Mouse (Mus musculus): ENCODE data around the gene Prss33. TPM values are rescaled to one million over a fixed set of nuclear protein-coding genes. Genes with fewer than 3 reads are reported as not detected.

Prss33 gene
- polyA plus RNA-seq, 1 experiment from 2014 or later = not detected

DNA sequence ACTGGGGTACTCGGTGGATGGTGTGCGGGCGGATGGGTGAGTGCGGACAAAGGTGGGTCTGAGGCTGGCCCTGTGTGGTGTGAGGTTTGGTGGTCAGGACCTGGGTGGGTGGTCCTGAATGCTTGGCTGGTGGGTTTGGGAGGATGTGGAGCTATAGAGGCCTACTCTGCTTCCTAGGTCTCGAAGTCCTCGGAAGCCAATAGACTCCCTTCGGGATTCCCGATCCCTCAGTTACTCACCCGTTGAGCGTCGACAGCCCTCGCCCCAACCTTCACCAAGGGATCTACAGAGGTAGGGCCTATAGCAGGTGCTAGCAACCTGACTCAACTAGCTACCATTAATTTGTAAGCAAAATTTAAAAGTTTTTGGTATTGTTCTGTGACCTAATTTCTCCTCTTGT is 12.2 kb downstream of the Prss33 start:
- H3K27ac ChIP-seq (replicated peaks) = no peak overlapping the region
- H3K9me3 ChIP-seq (replicated peaks) = peaks cover 4% of the 10 kb centered on the region; the same call in 1 of the 2 replicates
- H3K4me1 ChIP-seq (replicated peaks) = peaks cover 20% of the 10 kb centered on the region
- no peak overlapping the region for H3K9ac ChIP-seq
- H3K36me3 ChIP-seq (replicated peaks) = peaks cover 90% of the 10 kb centered on the region
- H3K4me2 ChIP-seq = no peak overlapping the region
- WGBS (ENCODE audit: insufficient replicate concordance) = 90% methylated on average over 12 of the region's 12 CpGs
- no peak for ATAC-seq (ENCODE audit: insufficient read depth)
- no peak overlapping the region for H3K4me3 ChIP-seq (replicated peaks)
- H3K27me3 ChIP-seq = no peaks in the 10 kb centered on the region

DNA sequence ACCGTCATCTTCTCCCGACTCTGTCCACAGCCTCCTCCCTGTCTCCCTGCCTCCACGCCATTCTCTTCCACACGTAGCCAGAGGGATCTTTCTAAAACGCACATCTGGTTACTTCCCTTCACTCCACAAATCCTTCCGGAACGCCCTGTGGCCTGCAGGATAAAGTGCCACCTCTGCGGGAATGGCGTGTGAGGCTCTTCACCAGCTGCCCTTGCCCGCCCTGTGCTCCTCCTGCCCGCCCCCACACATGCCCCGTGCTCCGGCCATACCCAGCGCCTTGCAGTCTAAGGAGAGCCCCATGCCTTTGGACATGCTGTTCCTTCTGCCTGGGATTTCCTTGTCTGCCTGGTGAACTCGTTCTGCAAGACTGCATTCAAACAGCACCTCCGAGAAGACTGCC is 12.8 kb downstream of the Prss33 start:
- Histone ChIP-seq H3K9ac (no peak overlapping the region), H3K27ac (replicated peaks) (no peak overlapping the region), H3K4me3 (replicated peaks) (no peak overlapping the region), H3K27me3 (no peaks in the 10 kb centered on the region), H3K36me3 (replicated peaks) (peaks cover 96% of the 10 kb centered on the region), H3K4me2 (no peak overlapping the region), H3K9me3 (replicated peaks) (peaks cover 10% of the 10 kb centered on the region), H3K4me1 (replicated peaks) (peaks cover 15% of the 10 kb centered on the region)
- WGBS (ENCODE audit: insufficient replicate concordance) = 89% methylated on average over 16 of the region's 16 CpGs
- no peak for ATAC-seq (ENCODE audit: insufficient read depth)

DNA sequence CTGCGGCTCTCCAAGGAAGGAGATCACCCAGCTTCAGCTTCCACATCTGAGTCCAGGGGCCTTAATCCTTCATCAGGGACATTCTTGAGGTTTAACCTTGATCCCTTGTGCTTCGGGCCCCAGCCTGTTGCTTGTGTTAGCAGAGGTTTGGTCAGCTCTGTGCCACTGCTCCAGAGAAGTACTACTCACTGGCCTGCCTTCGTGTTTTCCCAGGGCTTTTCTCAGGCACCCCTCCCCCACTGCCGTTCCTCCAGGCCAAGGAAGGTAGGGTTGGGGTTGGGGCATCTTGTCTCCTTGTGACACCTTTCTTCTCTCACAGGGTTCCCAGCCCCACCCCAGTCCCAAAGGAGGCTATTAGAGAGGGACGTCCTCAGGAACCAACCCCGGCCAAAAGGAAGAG is 13.8 kb downstream of the Prss33 start:
- H3K27me3 ChIP-seq = no peaks in the 10 kb centered on the region

DNA sequence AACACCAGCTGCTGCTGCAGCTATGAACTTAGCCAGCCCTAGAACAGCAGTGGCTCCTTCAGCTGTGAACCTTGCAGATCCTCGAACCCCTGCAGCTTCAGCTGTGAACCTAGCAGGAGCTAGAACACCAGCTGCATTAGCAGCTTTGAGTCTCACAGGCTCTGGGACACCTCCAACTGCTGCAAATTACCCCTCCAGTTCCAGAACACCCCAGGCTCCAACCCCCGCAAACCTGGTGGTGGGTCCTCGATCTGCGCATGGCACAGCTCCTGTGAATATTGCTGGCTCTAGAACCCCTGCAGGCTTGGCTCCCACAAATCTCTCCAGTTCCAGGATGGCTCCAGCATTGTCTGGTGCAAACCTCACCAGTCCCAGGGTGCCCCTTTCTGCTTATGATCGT is 15.1 kb downstream of the Prss33 start:
- Histone ChIP-seq H3K4me1 (replicated peaks) (0 out of 2 replicates have a peak, but pooled peaks cover 4% of the 10 kb centered on the region), H3K4me2 (no peak overlapping the region), H3K27ac (replicated peaks) (no peak overlapping the region), H3K9ac (no peak overlapping the region), H3K27me3 (no peaks in the 10 kb centered on the region), H3K4me3 (replicated peaks) (no peak overlapping the region), H3K9me3 (replicated peaks) (peaks cover 15% of the 10 kb centered on the region), H3K36me3 (replicated peaks) (peaks cover 100% of the 10 kb centered on the region)
- WGBS (ENCODE audit: insufficient replicate concordance) = 94% methylated on average over 5 of the region's 5 CpGs
- ATAC-seq (ENCODE audit: insufficient read depth) = no peak

More for the DNA sequence above, 13.8 kb downstream of the Prss33 start:
- Histone ChIP-seq H3K4me2 (no peak overlapping the region), H3K36me3 (replicated peaks) (peaks cover 100% of the 10 kb centered on the region), H3K9ac (no peak overlapping the region), H3K4me1 (replicated peaks) (peaks cover 5% of the 10 kb centered on the region), H3K9me3 (replicated peaks) (peaks cover 15% of the 10 kb centered on the region), H3K4me3 (replicated peaks) (no peak overlapping the region), H3K27ac (replicated peaks) (no peak overlapping the region)
- 70% methylated on average over 6 of the region's 6 CpGs for WGBS (ENCODE audit: insufficient replicate concordance)
- ATAC-seq (ENCODE audit: insufficient read depth) = no peak

DNA sequence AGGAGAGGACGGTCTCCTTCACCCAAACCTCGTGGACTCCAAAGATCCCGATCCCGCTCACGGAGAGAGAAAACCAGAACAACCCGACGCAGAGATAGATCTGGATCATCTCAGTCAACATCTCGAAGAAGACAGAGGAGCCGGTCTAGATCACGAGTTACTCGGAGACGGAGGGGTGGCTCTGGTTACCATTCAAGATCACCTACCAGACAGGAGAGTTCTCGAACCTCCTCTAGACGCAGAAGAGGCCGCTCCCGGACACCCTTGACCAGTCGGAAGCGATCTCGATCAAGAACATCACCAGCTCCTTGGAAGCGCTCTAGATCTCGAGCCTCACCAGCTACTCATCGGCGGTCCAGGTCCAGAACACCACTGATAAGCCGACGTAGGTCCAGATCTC is 16.6 kb downstream of the Prss33 start:
- H3K36me3 ChIP-seq (replicated peaks) = peaks cover 100% of the 10 kb centered on the region
- peaks cover 26% of the 10 kb centered on the region for H3K9me3 ChIP-seq (replicated peaks)
- peaks cover 4% of the 10 kb centered on the region; the same call in 1 of the 2 replicates for H3K4me1 ChIP-seq (replicated peaks)
- 94% methylated on average over 25 of the region's 25 CpGs for WGBS (ENCODE audit: insufficient replicate concordance)
- no peak for ATAC-seq (ENCODE audit: insufficient read depth)
- no peak overlapping the region for H3K4me3 ChIP-seq (replicated peaks)
- no peak overlapping the region for H3K27ac ChIP-seq (replicated peaks)
- H3K27me3 ChIP-seq = no peaks in the 10 kb centered on the region
- no peak overlapping the region for H3K4me2 ChIP-seq
- H3K9ac ChIP-seq = no peak overlapping the region

DNA sequence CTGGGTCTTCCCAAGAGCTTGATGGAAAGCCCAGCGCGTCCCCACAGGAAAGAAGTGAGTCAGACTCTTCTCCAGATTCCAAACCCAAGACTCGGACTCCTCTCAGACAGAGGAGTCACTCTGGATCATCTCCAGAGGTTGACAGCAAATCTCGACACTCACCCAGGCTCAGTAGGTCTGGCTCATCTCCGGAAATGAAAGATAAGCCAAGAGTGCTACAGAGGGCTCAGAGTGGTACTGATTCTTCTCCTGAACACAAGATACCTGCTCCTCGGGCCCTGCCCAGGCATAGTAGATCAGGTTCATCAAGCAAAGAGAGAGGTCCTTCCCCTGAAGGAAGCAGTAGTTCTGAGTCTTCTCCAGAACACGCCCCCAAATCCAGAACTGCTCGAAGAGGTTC is 17.3 kb downstream of the Prss33 start:
- WGBS (ENCODE audit: insufficient replicate concordance) = 95% methylated on average over 8 of the region's 8 CpGs
- no peak overlapping the region for H3K9ac ChIP-seq
- peaks cover 100% of the 10 kb centered on the region for H3K36me3 ChIP-seq (replicated peaks)
- peaks cover 26% of the 10 kb centered on the region for H3K9me3 ChIP-seq (replicated peaks)
- no peak for ATAC-seq (ENCODE audit: insufficient read depth)
- H3K4me2 ChIP-seq = no peak overlapping the region
- H3K4me1 ChIP-seq (replicated peaks) = peaks cover 4% of the 10 kb centered on the region; the same call in 1 of the 2 replicates
- H3K27ac ChIP-seq (replicated peaks) = no peak overlapping the region
- H3K27me3 ChIP-seq = no peaks in the 10 kb centered on the region
- no peak overlapping the region for H3K4me3 ChIP-seq (replicated peaks)

DNA sequence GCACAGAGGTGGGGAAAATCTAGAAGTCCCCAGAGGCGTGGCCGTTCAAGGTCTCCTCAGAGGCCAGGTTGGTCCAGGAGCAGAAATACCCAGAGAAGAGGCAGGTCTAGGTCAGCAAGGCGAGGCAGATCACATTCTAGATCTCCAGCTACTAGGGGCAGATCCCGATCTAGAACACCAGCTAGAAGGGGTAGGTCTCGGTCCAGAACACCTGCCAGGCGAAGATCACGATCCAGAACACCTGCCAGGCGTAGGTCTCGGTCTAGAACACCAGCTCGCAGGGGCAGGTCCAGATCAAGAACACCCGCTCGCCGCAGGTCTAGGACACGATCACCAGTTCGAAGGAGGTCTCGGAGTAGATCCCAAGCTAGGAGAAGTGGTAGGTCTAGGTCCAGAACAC is 20.2 kb downstream of the Prss33 start:
- 0 out of 2 replicates have a peak, but pooled peaks have one; percentile 21 for ATAC-seq (ENCODE audit: insufficient read depth)

DNA sequence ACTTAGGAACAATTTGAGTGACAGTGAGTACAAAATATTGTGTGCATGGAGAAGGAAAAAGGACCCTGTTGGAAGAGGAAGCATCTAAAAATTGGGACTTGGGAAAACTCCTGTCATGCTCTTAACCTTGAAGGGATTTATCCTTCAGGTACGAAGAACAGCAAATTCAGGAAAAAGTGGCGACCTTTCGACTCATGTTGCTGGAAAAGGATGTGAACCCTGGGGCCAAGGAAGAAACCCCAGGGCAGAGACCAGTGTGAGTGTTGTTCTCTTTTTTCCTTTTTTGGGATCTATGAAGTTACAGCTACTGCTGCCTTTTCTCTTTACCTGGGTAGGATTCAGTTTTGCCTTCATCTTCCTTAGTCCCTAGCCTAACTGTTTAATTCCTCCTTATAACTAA is 27.9 kb downstream of the Prss33 start:
- WGBS (ENCODE audit: insufficient replicate concordance) = 87% methylated on average over 3 of the region's 3 CpGs
- Histone ChIP-seq H3K36me3 (replicated peaks) (peaks cover 64% of the 10 kb centered on the region), H3K4me3 (replicated peaks) (no peak overlapping the region), H3K4me2 (no peak overlapping the region), H3K9me3 (replicated peaks) (no peaks in the 10 kb centered on the region), H3K27ac (replicated peaks) (no peak overlapping the region), H3K4me1 (replicated peaks) (peaks cover 36% of the 10 kb centered on the region), H3K27me3 (no peaks in the 10 kb centered on the region), H3K9ac (no peak overlapping the region)
- ATAC-seq (ENCODE audit: insufficient read depth) = no peak

More for the DNA sequence above, 20.2 kb downstream of the Prss33 start:
- peaks cover 3% of the 10 kb centered on the region; the same call in 1 of the 2 replicates for H3K4me1 ChIP-seq (replicated peaks)
- H3K4me3 ChIP-seq (replicated peaks) = no peak overlapping the region
- no peaks in the 10 kb centered on the region for H3K27me3 ChIP-seq
- no peak overlapping the region for H3K27ac ChIP-seq (replicated peaks)
- peaks cover 26% of the 10 kb centered on the region for H3K9me3 ChIP-seq (replicated peaks)
- no peak overlapping the region for H3K4me2 ChIP-seq
- no peak overlapping the region for H3K9ac ChIP-seq
- 96% methylated on average over 16 of the region's 16 CpGs for WGBS (ENCODE audit: insufficient replicate concordance)
- peaks cover 98% of the 10 kb centered on the region for H3K36me3 ChIP-seq (replicated peaks)

DNA sequence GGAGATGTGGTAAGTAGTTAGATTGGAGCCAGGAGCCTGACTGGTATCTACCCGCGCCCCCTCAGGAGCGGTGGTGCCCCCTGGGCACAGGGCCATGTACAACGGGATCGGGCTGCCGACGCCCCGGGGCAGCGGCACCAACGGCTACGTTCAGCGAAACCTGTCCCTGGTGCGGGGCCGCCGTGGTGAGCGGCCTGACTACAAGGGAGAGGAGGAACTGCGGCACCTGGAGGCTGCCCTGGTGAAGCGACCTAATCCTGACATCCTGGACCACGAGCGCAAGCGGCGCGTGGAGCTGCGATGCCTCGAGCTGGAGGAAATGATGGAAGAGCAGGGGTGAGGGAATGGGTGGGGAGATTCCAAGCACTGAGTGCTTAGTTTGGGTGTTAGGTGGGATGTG is 29.0 kb downstream of the Prss33 start:
- Histone ChIP-seq H3K27ac (replicated peaks) (no peak overlapping the region), H3K9me3 (replicated peaks) (no peaks in the 10 kb centered on the region), H3K9ac (no peak overlapping the region), H3K4me2 (peak overlapping the region; percentile 13; the same call in 1 of the 2 replicates), H3K4me1 (replicated peaks) (peaks cover 38% of the 10 kb centered on the region), H3K27me3 (no peaks in the 10 kb centered on the region), H3K4me3 (replicated peaks) (no peak overlapping the region), H3K36me3 (replicated peaks) (peaks cover 53% of the 10 kb centered on the region)
- WGBS (ENCODE audit: insufficient replicate concordance) = 79% methylated on average over 25 of the region's 25 CpGs
- no peak for ATAC-seq (ENCODE audit: insufficient read depth)

DNA sequence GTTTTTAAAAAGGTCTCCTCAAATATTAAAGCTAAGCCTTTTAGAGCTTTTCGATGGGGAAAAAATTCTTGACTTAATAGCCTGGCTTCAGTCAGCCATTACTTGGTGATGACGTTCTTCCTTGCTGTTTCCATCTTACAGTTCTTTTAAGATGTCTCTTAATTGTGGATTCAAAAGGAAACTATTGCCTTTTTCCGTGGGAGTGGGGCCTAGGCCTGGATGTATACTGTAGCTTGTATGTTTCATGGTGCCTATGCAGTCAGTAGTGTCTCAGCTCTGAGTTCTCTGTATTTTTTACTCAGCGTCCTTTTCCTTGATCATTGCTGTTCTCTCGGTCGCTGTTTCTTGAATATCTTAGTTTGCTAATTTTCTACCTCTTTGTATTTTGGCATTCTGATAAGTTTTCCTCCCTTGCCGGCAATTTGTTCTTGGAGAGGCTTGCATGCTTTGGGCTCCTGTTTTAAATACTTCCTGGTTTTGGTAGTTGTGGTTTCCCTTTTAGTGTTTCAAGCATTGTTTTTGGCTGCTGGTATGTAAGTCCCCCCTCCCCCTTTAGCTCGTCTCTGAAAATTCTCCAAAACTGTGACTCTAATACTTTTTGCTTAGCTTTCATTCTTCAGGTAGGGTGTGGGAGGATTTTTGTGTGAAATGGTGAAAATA is 31.3 kb downstream of the Prss33 start:
- WGBS (ENCODE audit: insufficient replicate concordance) = under 1% methylated on average over 8 of the region's 8 CpGs
- H3K4me3 ChIP-seq (replicated peaks) = peak overlapping the region; percentile 97

DNA sequence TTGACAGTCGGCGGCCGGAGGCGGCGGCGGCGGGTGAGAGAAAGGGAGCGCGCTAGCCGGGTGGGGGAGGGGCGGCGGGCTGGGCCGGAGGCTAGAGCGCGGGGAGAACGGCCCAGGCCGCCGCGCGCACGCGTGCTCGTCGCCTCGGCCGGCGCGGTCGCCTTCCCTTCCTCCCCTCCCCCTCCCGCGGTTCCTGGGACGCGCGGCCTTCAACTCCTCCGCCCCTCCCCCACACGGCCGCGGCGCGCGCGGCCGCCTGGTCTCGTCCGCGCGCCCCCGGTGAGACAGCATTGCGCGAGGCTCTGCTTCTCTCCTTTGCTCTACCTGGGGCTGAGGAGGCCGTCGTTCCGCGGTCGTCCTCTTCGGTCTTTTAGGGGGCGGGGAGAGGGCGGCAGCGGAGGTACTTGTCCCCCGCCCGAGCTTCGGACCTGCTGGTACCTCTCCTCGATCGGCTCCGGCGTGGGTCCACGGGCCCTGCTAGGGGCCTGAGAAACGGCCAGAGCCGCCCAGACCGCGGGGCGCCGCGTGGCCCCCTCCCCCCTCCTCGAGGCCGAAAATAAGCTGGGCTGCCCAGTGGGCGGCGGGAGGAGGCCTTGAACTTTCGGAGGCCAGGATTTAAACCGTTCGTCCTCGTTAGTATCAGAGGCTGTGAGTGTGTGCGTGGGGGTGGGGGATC is 32.4 kb downstream of the Prss33 start:
- Histone ChIP-seq H3K4me2 (peak overlapping the region; percentile 83), H3K4me1 (replicated peaks) (peaks cover 42% of the 10 kb centered on the region), H3K27me3 (no peaks in the 10 kb centered on the region), H3K9me3 (replicated peaks) (no peaks in the 10 kb centered on the region), H3K9ac (peak overlapping the region; percentile 99), H3K27ac (replicated peaks) (peak overlapping the region; percentile 96), H3K36me3 (replicated peaks) (peaks cover 19% of the 10 kb centered on the region), H3K4me3 (replicated peaks) (peak overlapping the region; percentile 97)
- under 1% methylated on average over 61 of the region's 83 CpGs for WGBS (ENCODE audit: insufficient replicate concordance)
- ATAC-seq (ENCODE audit: insufficient read depth) = peak; percentile 73

More for the DNA sequence above, 31.3 kb downstream of the Prss33 start:
- peaks cover 30% of the 10 kb centered on the region for H3K36me3 ChIP-seq (replicated peaks)
- H3K27ac ChIP-seq (replicated peaks) = peak overlapping the region; percentile 96
- H3K4me2 ChIP-seq = peak overlapping the region; percentile 83
- no peaks in the 10 kb centered on the region for H3K9me3 ChIP-seq (replicated peaks)
- no peaks in the 10 kb centered on the region for H3K27me3 ChIP-seq
- peaks cover 42% of the 10 kb centered on the region for H3K4me1 ChIP-seq (replicated peaks)
- H3K9ac ChIP-seq = peak overlapping the region; percentile 99
- no peak for ATAC-seq (ENCODE audit: insufficient read depth)

Data from liver, embryonic 15.5 days (tissue).